Mouse (Mus musculus) olfactory bulb, adult 2 months (tissue): ENCODE data around the gene Myoz1. TPM values are rescaled to one million over a fixed set of nuclear protein-coding genes. Genes with fewer than 3 reads are reported as not detected.

ENCODE experiments used
- H3K27ac ChIP-seq: fragments of 200-500 bp; 2 replicates; pipeline ENCODE4 v1.5.1; 2012; ENCODE audit warnings: low read depth, low read length; ENCODE audit not compliant: insufficient read depth
- H3K4me1 ChIP-seq: fragments of 200-500 bp; 2 replicates; pipeline ENCODE4 v1.6.1; 2012; ENCODE audit warnings: low read length; ENCODE audit not compliant: control insufficient read depth, insufficient read depth
- H3K4me3 ChIP-seq: fragments of 200-500 bp; 2 replicates; pipeline ENCODE4 v1.5.1; 2012; ENCODE audit warnings: mild to moderate bottlenecking, low read depth, low read length, moderate library complexity; ENCODE audit not compliant: insufficient read depth
- CTCF ChIP-seq: fragments of 200-500 bp; IDR thresholded peaks from 2 replicates; pipeline ENCODE4 v1.5.1; 2012; ENCODE audit warnings: low read depth, mild to moderate bottlenecking, low read length, moderate library complexity; ENCODE audit not compliant: insufficient read depth
- POLR2A ChIP-seq: fragments of 200-500 bp; IDR thresholded peaks from 2 replicates; pipeline ENCODE4 v1.6.1; 2012; ENCODE audit warnings: mild to moderate bottlenecking, low read depth, low read length, moderate library complexity; ENCODE audit not compliant: insufficient read depth
- WGBS: fragments of 180-500 bp; shearing (Covaris S2); methylation state at CpG from one replicate; pipeline ENCODE4 v1.1.7; 2018; 5-methylcytosine and 5-hydroxymethylcytosine counted together
- polyA plus RNA-seq: library from polyadenylated mRNA; stranded (reverse); fragments of >200 nt; gene quantifications from 2 replicates; pipeline ENCODE4 v1.2.4, GENCODE M21; 2012; ENCODE audit warnings: low replicate concordance; ENCODE audit not compliant: missing spikeins, insufficient read depth, insufficient read length

Gene Myoz1
- polyA plus RNA-seq, 1 experiment = not detected

DNA sequence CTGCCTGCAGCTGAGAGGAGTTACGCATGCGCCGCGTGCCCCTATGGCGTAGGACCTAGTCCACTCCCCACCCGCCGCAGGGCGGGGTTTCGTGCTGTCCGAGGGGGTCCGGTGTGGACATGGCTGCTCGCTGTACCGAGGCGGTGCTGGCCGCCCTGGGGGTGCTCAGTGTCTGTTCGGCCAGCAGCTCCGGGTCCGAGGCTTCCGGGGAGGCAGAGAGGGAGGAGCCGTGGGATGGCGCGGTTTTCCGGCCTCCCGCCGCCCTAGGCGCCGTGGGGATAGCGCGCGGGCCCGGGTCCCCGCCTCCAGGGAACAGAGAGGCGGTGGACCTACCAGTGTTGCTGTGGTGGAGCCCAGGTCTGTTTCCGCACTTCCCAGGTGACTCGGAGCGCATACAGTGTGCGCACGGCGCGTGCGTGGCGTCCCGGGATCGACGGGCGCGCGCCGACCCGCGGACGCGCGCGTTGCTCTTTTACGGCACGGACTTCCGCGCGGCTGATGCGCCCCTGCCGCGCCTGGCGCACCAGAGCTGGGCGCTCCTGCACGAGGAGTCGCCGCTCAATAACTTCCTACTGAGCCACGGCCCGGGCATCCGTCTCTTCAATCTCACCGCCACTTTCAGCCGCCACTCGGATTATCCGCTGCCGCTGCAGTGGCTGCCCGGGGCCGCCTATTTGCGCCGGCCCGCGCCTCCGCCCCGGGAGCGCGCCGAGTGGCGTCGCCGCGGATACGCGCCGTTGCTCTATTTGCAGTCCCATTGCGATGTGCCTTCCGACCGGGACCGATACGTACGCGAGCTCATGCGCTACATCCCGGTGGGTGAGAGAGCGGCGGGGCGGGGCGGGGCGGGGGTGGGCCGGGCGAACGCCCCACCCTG lies 38.8 kb upstream of the Myoz1 start, which contains the start of gene Fut11:
Gene Fut11, plus strand, starts transcription at position 85 of the 877 bp plus-strand sequence.
- Histone ChIP-seq H3K4me1 (peaks cover 10% of the 10 kb centered on the region), H3K27ac (peak within 1 kb of the TSS; percentile 93), H3K4me3 (peak within 1 kb of the TSS; percentile 88)
- WGBS = under 1% methylated on average over 111 of the region's 111 CpGs
- no peak for TF ChIP-seq CTCF
- TF ChIP-seq POLR2A = peak; percentile 56

DNA sequence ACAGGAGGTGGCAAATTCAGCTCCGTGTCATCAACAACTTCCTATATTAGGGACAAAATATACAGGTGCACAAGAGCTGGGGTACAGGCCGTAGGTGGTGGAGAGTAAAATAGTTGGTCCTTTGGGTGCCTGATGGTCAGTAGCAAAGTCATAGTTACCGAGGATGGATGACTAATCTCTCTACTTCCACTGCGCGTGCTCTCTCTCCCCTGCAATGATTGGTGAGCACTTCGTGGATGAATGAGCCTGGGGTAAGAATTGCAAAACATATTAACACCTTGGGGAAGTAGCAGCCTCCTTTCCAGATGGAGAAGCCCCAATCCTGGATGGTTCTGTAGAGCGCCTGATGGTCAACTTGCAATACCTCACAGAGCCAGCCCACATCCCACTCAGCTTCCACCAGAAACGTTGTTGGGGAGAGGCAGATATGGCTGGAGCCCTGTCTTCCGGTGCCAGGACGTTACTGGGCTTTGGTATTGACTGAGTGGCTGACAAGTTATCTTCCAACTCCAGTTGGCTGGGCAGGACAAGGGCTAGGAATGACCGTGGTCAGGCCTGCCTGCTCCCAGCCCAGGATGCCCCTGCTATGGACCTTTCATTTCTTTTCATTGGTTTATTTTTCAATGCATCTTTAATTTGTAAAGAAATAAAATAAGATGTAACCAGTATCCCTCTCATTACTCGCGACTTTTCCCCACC lies 38.0 kb upstream of the Myoz1 start:
- peak overlapping the region; percentile 39 for H3K27ac ChIP-seq
- peaks cover 10% of the 10 kb centered on the region for H3K4me1 ChIP-seq
- TF ChIP-seq CTCF = no peak
- 41% methylated on average over 13 of the region's 13 CpGs for WGBS
- peak overlapping the region; percentile 88 for H3K4me3 ChIP-seq

DNA sequence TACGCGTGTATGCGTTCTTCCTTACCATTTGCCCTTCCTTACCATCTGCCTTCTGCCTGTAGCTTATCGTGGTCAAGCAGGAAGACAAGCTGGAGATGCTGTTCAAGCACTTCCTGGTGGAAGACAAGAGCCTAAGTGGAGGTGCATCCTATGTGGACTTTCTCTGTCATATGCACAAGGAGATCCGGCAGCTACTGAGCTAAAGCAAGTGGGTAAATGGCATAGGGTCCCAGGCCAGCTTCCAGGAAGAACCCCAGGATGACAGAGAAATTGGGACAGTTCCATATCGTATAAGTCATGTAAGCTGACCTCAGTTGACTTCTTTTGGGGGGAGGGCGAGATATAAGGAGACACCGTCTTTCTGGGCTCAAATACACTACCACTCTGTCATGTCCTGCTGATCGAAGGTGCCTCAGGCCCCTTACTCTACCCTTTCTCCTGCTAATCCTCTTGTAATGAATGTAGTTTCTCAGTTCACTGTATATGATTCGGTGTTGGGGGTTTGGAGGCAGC lies 37.3 kb upstream of the Myoz1 start:
- TF ChIP-seq POLR2A = no peak
- Histone ChIP-seq H3K4me3 (no peak overlapping the region), H3K27ac (no peak overlapping the region), H3K4me1 (peaks cover 10% of the 10 kb centered on the region)
- WGBS = 92% methylated on average over 10 of the region's 10 CpGs

DNA sequence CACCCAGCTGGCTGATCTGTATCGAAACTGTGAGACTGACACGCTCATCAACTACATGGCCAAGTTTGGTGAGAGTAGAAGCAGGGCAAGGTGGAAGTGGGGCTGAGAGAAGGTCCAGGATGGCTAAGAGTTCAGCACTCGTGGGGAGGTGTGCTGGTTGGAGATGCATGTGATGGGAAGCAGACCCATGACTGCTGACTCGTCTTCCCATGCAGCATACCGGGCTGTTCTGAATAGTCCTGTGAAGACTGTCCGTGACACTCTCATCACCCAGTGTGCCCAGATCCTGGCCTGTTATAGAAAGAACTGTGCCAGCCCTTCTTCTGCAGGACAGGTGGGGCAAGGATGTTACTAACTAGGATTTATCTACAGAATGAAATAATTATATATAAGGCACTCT lies 35.4 kb upstream of the Myoz1 start:
- Histone ChIP-seq H3K27ac (no peak overlapping the region), H3K4me3 (no peak overlapping the region), H3K4me1 (peaks cover 9% of the 10 kb centered on the region)
- WGBS = 87% methylated on average over 6 of the region's 6 CpGs
- TF ChIP-seq CTCF = no peak

DNA sequence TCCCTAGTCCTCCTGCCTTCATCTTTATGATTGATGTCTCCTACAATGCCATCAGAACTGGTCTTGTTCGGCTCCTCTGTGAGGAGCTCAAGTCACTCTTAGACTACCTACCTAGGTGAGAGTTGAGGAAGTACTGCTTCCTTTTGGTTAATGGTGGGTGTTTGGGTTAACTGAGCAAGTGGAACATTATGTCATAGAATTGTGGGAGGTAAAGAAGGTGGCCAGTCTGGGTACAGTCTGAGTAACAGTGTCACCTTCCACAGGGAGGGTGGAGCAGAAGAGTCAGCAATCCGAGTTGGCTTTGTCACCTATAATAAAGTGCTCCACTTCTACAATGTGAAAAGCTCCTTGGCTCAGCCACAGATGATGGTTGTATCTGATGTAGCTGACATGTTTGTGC lies 32.7 kb upstream of the Myoz1 start:
- H3K4me3 ChIP-seq = no peak overlapping the region
- peaks cover 10% of the 10 kb centered on the region; the same call in 1 of the 2 replicates for H3K4me1 ChIP-seq
- 77% methylated on average over 2 of the region's 2 CpGs for WGBS
- TF ChIP-seq POLR2A = no peak
- TF ChIP-seq CTCF = no peak
- H3K27ac ChIP-seq = no peak overlapping the region

DNA sequence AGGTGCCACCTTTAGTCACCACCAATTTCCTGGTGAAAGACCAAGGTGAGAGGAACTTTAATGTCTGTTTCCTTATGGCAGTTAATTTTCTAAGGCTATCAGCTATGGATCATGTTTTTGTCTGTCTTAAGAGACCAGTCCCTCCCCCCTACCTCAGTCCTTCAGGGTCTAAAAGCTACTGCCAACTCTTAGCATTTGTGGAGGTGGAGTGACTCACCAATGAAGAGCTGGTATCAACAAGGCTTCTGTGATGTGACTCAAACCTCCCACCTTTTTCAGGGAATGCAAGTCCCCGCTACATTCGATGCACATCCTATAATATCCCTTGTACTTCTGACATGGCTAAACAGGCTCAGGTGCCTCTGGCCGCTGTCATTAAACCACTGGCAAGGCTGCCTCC lies 30.2 kb upstream of the Myoz1 start:
- WGBS = 51% methylated on average over 3 of the region's 3 CpGs
- TF ChIP-seq POLR2A (no peak), CTCF (no peak)
- H3K27ac ChIP-seq = peak overlapping the region; percentile 46; the same call in 1 of the 2 replicates
- peaks cover 10% of the 10 kb centered on the region; the same call in 1 of the 2 replicates for H3K4me1 ChIP-seq
- H3K4me3 ChIP-seq = no peak overlapping the region

DNA sequence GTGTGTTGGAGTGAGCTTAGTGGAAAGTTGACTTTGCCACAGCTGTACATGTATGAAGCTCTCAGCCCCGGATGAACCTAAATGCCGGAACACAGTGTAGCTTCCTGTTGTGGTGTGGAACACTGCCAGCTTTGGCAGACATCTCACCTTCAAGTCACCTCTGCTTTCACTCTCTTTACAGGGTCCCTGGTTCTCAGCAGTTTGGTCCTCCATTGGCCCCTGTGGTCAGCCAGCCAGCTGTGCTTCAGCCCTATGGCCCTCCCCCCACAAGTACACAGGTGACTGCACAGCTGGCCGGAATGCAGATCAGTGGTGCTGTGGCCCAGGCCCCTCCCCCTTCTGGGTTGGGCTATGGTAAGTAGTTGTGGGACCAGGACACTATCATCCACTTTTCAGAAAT lies 26.2 kb upstream of the Myoz1 start:
- Histone ChIP-seq H3K4me3 (no peak overlapping the region), H3K27ac (no peak overlapping the region), H3K4me1 (peaks cover 7% of the 10 kb centered on the region; the same call in 1 of the 2 replicates)
- no peak for TF ChIP-seq POLR2A
- TF ChIP-seq CTCF = no peak
- 68% methylated on average over 3 of the region's 3 CpGs for WGBS

DNA sequence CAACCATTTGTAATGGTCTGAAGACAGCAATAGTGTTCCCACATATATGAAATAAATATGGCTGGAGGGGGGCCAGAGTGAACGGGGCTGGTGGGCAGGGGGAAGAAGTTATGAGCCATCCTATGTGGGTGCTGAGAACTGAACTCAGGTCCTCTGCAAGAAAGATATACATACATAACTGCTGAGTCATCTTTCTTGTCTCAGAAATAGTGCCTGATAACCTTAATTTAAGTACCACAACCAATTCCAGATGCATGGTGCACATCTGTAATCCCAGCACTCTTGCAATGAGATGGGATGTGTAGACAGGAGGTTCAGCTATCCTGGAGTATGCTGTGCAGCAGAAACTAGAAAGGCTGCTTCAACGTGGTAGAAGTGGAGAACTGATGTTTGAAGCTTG lies 25.4 kb upstream of the Myoz1 start:
- WGBS = 92% methylated on average over 2 of the region's 2 CpGs
- TF ChIP-seq POLR2A (no peak), CTCF (no peak)
- H3K4me3 ChIP-seq = no peak overlapping the region

DNA sequence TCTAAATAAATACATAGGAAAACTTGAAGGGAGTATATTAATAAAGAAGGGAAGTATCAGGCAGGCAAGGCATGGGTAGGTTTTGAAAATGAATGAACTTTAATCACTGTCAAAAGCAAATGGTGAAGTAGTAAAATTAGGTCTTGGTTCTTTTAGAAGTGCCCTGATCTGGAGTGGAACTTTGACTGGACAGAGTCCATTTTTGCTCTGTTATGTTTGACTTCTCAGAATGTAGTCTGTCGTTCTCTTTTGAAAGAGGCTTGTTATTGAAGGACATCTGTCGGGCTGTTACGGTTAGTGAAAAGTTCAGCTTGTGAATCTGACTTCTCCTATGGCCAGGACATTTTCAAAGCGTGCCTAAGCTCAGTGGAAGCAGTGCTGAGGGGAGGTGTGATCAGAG lies 21.6 kb upstream of the Myoz1 start:
- no peak overlapping the region for H3K27ac ChIP-seq
- 92% methylated on average over 4 of the region's 4 CpGs for WGBS
- H3K4me1 ChIP-seq = no peaks in the 10 kb centered on the region
- H3K4me3 ChIP-seq = no peak overlapping the region
- TF ChIP-seq POLR2A = no peak
- TF ChIP-seq CTCF = no peak

More for the DNA sequence above, 25.4 kb upstream of the Myoz1 start:
- no peak overlapping the region for H3K27ac ChIP-seq
- peaks cover 7% of the 10 kb centered on the region; the same call in 1 of the 2 replicates for H3K4me1 ChIP-seq
